Mouse (Mus musculus) adrenal gland, adult 10 weeks (tissue): Measurements from ENCODE around the gene Olfr201. TPM values are rescaled to one million over a fixed set of nuclear protein-coding genes. Genes with fewer than 3 reads are reported as not detected.

Source experiments
- polyA plus RNA-seq: library from polyadenylated mRNA; stranded (reverse); fragments of 350-450 nt; fragmentation: Illumina TruSeq; extraction: RNeasy Lipid Tissue Mini Kit (QIAGEN cat#74804); gene quantifications from one replicate; pipeline ENCODE4 v1.2.3, GENCODE M21; 2014; ENCODE audit warnings: low read depth, low replicate concordance

The Olfr201 gene
- not detected for polyA plus RNA-seq

GRCm38 (mm10) chr16:59272532-59272931 lies at the start of gene Olfr201:
TSS of gene Olfr201 (minus strand) at chr16:59272632.

GRCm38 (mm10) chr16:59318148-59318547 lies 45.7 kb upstream of the Olfr201 start, which contains the start of gene Olfr204:
TSS of gene Olfr204 (minus strand) at chr16:59318248.

GRCm38 (mm10) chr16:59298581-59298980 lies 26.1 kb upstream of the Olfr201 start, which contains the start of gene Olfr203:
TSS of gene Olfr203 (plus strand) at chr16:59298881.

GRCm38 (mm10) chr16:59286693-59287092 lies 14.3 kb upstream of the Olfr201 start, which contains the start of gene Olfr202:
TSS of gene Olfr202 (minus strand) at chr16:59286793.

GRCm38 (mm10) chr16:59219667-59220066 lies 52.8 kb downstream of the Olfr201 start, which contains the start of gene Olfr199:
TSS of gene Olfr199 (minus strand) at chr16:59219767.

Other genes with a start within 250 kb of the Olfr201 start
- gene Olfr186, start 242.3 kb downstream of the Olfr201 start, polyA plus RNA-seq: not detected
- not detected for gene Olfr187, start 232.9 kb downstream of the Olfr201 start, polyA plus RNA-seq
- gene Olfr190, start 194.6 kb downstream of the Olfr201 start, polyA plus RNA-seq: not detected
- gene Olfr191, start 182.8 kb downstream of the Olfr201 start, polyA plus RNA-seq: not detected
- not detected for gene Olfr193, start 160.8 kb downstream of the Olfr201 start, polyA plus RNA-seq
- gene Olfr194, start 151.6 kb downstream of the Olfr201 start, polyA plus RNA-seq: not detected
- gene Olfr195, start 125.6 kb downstream of the Olfr201 start, polyA plus RNA-seq: not detected
- gene Olfr196, start 102.2 kb downstream of the Olfr201 start, polyA plus RNA-seq: not detected
- not detected for gene Olfr198, start 69.1 kb downstream of the Olfr201 start, polyA plus RNA-seq
- not detected for gene Olfr199, start 52.9 kb downstream of the Olfr201 start, polyA plus RNA-seq
- not detected for gene Olfr202, start 14.2 kb upstream of the Olfr201 start, polyA plus RNA-seq
- not detected for gene Olfr203, start 26.2 kb upstream of the Olfr201 start, polyA plus RNA-seq
- gene Olfr204, start 45.6 kb upstream of the Olfr201 start, polyA plus RNA-seq: not detected
- not detected for gene Olfr205, start 58.5 kb upstream of the Olfr201 start, polyA plus RNA-seq
- gene Olfr206, start 76.6 kb upstream of the Olfr201 start, polyA plus RNA-seq: not detected
- gene Olfr209, start 91.4 kb upstream of the Olfr201 start, polyA plus RNA-seq: not detected
- gene Gabrr3, start 134.7 kb upstream of the Olfr201 start, polyA plus RNA-seq: not detected
- gene Riox2, start 199.1 kb upstream of the Olfr201 start, polyA plus RNA-seq: 40.1 TPM